8 mouse cellular contexts compared by ENCODE assay signal in genomic region chr3:52101977-52102600, GRCm38 (mm10). TPM values are rescaled to one million over a fixed set of nuclear protein-coding genes. Genes with fewer than 3 reads are reported as not detected.
DNase-seq lines count a peak whose midpoint lies in the region; ATAC-seq and TF ChIP-seq lines count a peak whose summit lies in the region.

No protein-coding gene starts in this region.

- H3K27ac ChIP-seq in ES-Bruce4 (ENCODE audit: insufficient read depth, low read length), result no peak overlapping the region
- peak overlapping the region; percentile 99 for H3K27ac ChIP-seq in forebrain, embryonic 14.5 days (ENCODE audit: low read depth, low read length)
- H3K27ac ChIP-seq in liver, embryonic 16.5 days (ENCODE audit: low read length), result peak overlapping the region; percentile 90
- peak overlapping the region; percentile 99 for H3K27ac ChIP-seq in neural tube, embryonic 12.5 days
- H3K27ac ChIP-seq in stomach, postnatal 0 days (replicated peaks), result peak overlapping the region; percentile 99

- peaks cover 13% of the 10 kb centered on the region for H3K27me3 ChIP-seq in ES-Bruce4 (ENCODE audit: control insufficient read depth, insufficient read depth, low read length, poor library complexity, severe bottlenecking)
- no peaks in the 10 kb centered on the region for H3K27me3 ChIP-seq in forebrain, embryonic 14.5 days (replicated peaks; ENCODE audit: control insufficient read depth, insufficient read depth, low read length)
- peaks cover 3% of the 10 kb centered on the region; the same call in 1 of the 2 replicates for H3K27me3 ChIP-seq in liver, embryonic 16.5 days (ENCODE audit: control insufficient read depth, insufficient read depth, low read depth, low read length)
- H3K27me3 ChIP-seq in neural tube, embryonic 12.5 days (replicated peaks), result no peaks in the 10 kb centered on the region
- H3K27me3 ChIP-seq in stomach, postnatal 0 days (ENCODE audit: control insufficient read depth, insufficient read depth, low read length), result no peaks in the 10 kb centered on the region

- H3K9me3 ChIP-seq in ES-Bruce4 (replicated peaks; ENCODE audit: control insufficient read depth, insufficient read depth, low read length, poor library complexity, severe bottlenecking), result no peaks in the 10 kb centered on the region; the same call in 1 of the 2 replicates
- H3K9me3 ChIP-seq in forebrain, embryonic 14.5 days (replicated peaks; ENCODE audit: control insufficient read depth, low read length), result no peaks in the 10 kb centered on the region
- no peaks in the 10 kb centered on the region for H3K9me3 ChIP-seq in liver, embryonic 16.5 days (replicated peaks; ENCODE audit: control insufficient read depth, low read length)
- no peaks in the 10 kb centered on the region for H3K9me3 ChIP-seq in neural tube, embryonic 12.5 days
- H3K9me3 ChIP-seq in stomach, postnatal 0 days (ENCODE audit: control insufficient read depth, low read length), result no peaks in the 10 kb centered on the region

- H3K36me3 ChIP-seq in ES-Bruce4 (ENCODE audit: control insufficient read depth, insufficient read depth, low read length, poor library complexity, severe bottlenecking), result no peaks in the 10 kb centered on the region
- no peaks in the 10 kb centered on the region for H3K36me3 ChIP-seq in forebrain, embryonic 14.5 days (ENCODE audit: control insufficient read depth, insufficient read depth, low read length)
- no peaks in the 10 kb centered on the region for H3K36me3 ChIP-seq in liver, embryonic 16.5 days (ENCODE audit: control insufficient read depth, insufficient read depth)
- no peaks in the 10 kb centered on the region for H3K36me3 ChIP-seq in neural tube, embryonic 12.5 days
- H3K36me3 ChIP-seq in stomach, postnatal 0 days (ENCODE audit: control insufficient read depth, insufficient read depth, low read length), result no peaks in the 10 kb centered on the region

- intact Hi-C loops in heart, postnatal 14 days (cut with DNase I), result loop anchor here (5.0 kb wide), 2 partner anchors 185 to 210 kb away; no protein-coding TSS in a partner anchor

- peak overlapping the region; percentile 91 for H3K4me2 ChIP-seq in forebrain, embryonic 14.5 days (ENCODE audit: low read length)
- H3K4me2 ChIP-seq in liver, embryonic 16.5 days (ENCODE audit: low read depth, low read length), result peak overlapping the region; percentile 81
- H3K4me2 ChIP-seq in neural tube, embryonic 12.5 days (replicated peaks), result peak overlapping the region; percentile 78
- peak overlapping the region; percentile 89 for H3K4me2 ChIP-seq in stomach, postnatal 0 days (replicated peaks; ENCODE audit: low read depth)

- TF ChIP-seq POLR2A in ES-Bruce4 (IDR thresholded peaks at IDR 0.05; ENCODE audit: insufficient read depth, low read length), result no peak

- peak overlapping the region; percentile 85 for H3K9ac ChIP-seq in ES-Bruce4 (ENCODE audit: low read depth, poor library complexity, severe bottlenecking)
- peak overlapping the region; percentile 95 for H3K9ac ChIP-seq in forebrain, embryonic 14.5 days (ENCODE audit: low read length)
- peak overlapping the region; percentile 74 for H3K9ac ChIP-seq in liver, embryonic 16.5 days (ENCODE audit: low read depth, low read length)
- peak overlapping the region; percentile 95 for H3K9ac ChIP-seq in neural tube, embryonic 12.5 days
- peak overlapping the region; percentile 87 for H3K9ac ChIP-seq in stomach, postnatal 0 days (ENCODE audit: low read length)

- 0% methylated on average over 40 of the region's 57 CpGs for WGBS in forebrain, embryonic 14.5 days
- under 1% methylated on average over 47 of the region's 57 CpGs for WGBS in large intestine, adult 2 months
- under 1% methylated on average over 35 of the region's 57 CpGs for WGBS in liver, embryonic 16.5 days (ENCODE audit: insufficient replicate concordance)
- under 1% methylated on average over 50 of the region's 57 CpGs for WGBS in neural tube, embryonic 12.5 days
- under 1% methylated on average over 38 of the region's 57 CpGs for WGBS in stomach, postnatal 0 days

- TF ChIP-seq CTCF in ES-Bruce4 (IDR thresholded peaks at IDR 0.05; ENCODE audit: low read depth, low read length), result no peak
- TF ChIP-seq CTCF in stomach, postnatal 0 days (IDR thresholded peaks at IDR 0.05; ENCODE audit: low read depth), result peak; percentile 40

- peak; percentile 81 for ATAC-seq in forebrain, embryonic 14.5 days
- peak; percentile 75 for ATAC-seq in liver, embryonic 16.5 days (ENCODE audit: low read depth)
- ATAC-seq in neural tube, embryonic 12.5 days (ENCODE audit: low FRiP score, low read depth), result peak; percentile 83
- peak; percentile 87 for ATAC-seq in stomach, postnatal 0 days (ENCODE audit: low FRiP score, low TSS enrichment)

- H3K4me3 ChIP-seq in ES-Bruce4 (ENCODE audit: low read depth, low read length), result peak overlapping the region; percentile 82
- H3K4me3 ChIP-seq in forebrain, embryonic 14.5 days (ENCODE audit: low read depth, low read length), result peak overlapping the region; percentile 73
- H3K4me3 ChIP-seq in liver, embryonic 16.5 days (ENCODE audit: low read depth, low read length), result peak overlapping the region; percentile 71
- peak overlapping the region; percentile 89 for H3K4me3 ChIP-seq in neural tube, embryonic 12.5 days
- peak overlapping the region; percentile 84 for H3K4me3 ChIP-seq in stomach, postnatal 0 days (ENCODE audit: low read depth, low read length)

- TF ChIP-seq EP300 in ES-Bruce4 (IDR thresholded peaks at IDR 0.05; ENCODE audit: insufficient read depth, low read depth, low read length), result 0 out of 2 replicates have a peak, but pooled peaks have one; percentile 4
- no peak for TF ChIP-seq EP300 in stomach, postnatal 0 days (optimal IDR thresholded peaks at IDR 0.05)

- H3K4me1 ChIP-seq in ES-Bruce4 (ENCODE audit: control insufficient read depth, insufficient read depth, low read length), result no peaks in the 10 kb centered on the region
- H3K4me1 ChIP-seq in forebrain, embryonic 14.5 days (ENCODE audit: control insufficient read depth, insufficient read depth, low read length), result peaks cover 8% of the 10 kb centered on the region; the same call in 1 of the 2 replicates
- H3K4me1 ChIP-seq in liver, embryonic 16.5 days (ENCODE audit: control insufficient read depth, low read depth, low read length), result peaks cover 2% of the 10 kb centered on the region
- H3K4me1 ChIP-seq in neural tube, embryonic 12.5 days, result peaks cover 14% of the 10 kb centered on the region
- no peaks in the 10 kb centered on the region for H3K4me1 ChIP-seq in stomach, postnatal 0 days (replicated peaks; ENCODE audit: control insufficient read depth, insufficient read depth)

- DNase-seq in cerebellum, adult 11 months, result peak; percentile 86
- peak; percentile 95 for DNase-seq in forebrain, embryonic 14.5 days (ENCODE audit: low spot score)
- DNase-seq in heart, postnatal 14 days, result peak; percentile 94 to 95
- peak; percentile 82 for DNase-seq in large intestine, adult 2 months (ENCODE audit: low read depth, low spot score)
- DNase-seq in stomach, postnatal 0 days (ENCODE audit: low spot score), result peak; percentile 98

RNA-seq across cellular contexts. Expression of gene Maml3, which starts 2.8 kb away (rescaled TPM):
- 5.7 TPM in 2 replicates for polyA plus RNA-seq in ES-Bruce4 (2011; ENCODE audit: insufficient read depth, insufficient read length, low read depth, missing spikeins)
- 3.5 and 4.2 TPM in 2 replicates for polyA plus RNA-seq in forebrain, embryonic 14.5 days (2014; fragmentation: Nextera tagmentation; extraction: Ambion mirVana)
- total RNA-seq in heart, postnatal 14 days (2021), result 1 to 10 TPM; 3.7 to 5.0 TPM
- polyA plus RNA-seq in large intestine, adult 2 months (2012; rRNA removed), result 1.8 and 2.2 TPM in 2 replicates
- 0.78 and 0.84 TPM in 2 replicates for polyA plus RNA-seq in liver, embryonic 16.5 days (2015; fragmentation: Nextera tagmentation; extraction: Ambion mirVana)
- 9.2 and 9.4 TPM in 2 replicates for polyA plus RNA-seq in neural tube, embryonic 12.5 days (2016; fragmentation: Nextera tagmentation; extraction: Ambion mirVana)
- 2.8 and 2.9 TPM in 2 replicates for polyA plus RNA-seq in stomach, postnatal 0 days (2015; fragmentation: Nextera tagmentation; extraction: Ambion mirVana)
